Mouse (Mus musculus) adrenal gland, postnatal 0 days (tissue): Measurements from ENCODE around the gene Ankrd13b. TPM values are rescaled to one million over a fixed set of nuclear protein-coding genes. Genes with fewer than 3 reads are reported as not detected.

Experiments used
- polyA plus RNA-seq: library from polyadenylated mRNA; unstranded; fragments of >200 nt; fragmentation: Nextera tagmentation; extraction: Ambion mirVana; gene quantifications from 2 replicates; pipeline ENCODE4 v1.2.1, GENCODE M21; 2015

Gene Ankrd13b
- polyA plus RNA-seq = 4.9 and 11.5 TPM in 2 replicates

DNA sequence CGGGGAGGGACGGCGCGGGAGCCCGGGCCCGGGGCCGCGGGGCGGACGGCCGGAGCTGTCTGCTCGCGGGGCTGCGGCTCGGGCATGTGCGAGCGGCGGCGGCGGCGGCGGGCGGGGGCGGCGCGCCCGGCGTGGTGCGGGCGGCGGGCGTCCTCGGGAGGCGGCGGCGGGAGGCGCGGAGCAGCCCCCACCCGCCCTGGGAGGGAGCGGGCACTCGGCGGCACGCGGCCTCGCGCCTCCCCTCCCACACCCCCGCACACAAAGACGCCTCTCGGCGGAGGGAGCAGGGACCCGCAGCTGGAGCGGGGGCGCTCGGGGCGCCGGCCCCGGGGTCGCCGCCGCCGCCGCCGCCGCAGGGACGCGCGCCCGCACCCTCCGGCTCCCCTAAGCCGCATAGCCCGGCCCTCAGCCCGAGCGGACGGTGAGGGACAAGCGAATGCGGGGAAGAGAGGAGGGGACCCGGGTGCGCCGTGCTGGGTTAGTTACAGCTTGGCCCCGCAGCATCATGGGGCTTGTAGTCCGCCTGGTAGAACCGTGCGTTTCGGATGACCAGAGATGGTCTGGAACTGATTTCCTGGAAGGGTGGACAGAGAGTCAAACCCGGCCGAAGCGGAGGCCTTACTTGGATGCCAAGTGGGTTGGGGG lies at the start of gene Ankrd13b:
Gene Ankrd13b (minus strand): TSS at position 88 of the 645 bp plus-strand sequence.

GRCm38 (mm10) chr11:77519043-77519442 lies 29.6 kb upstream of the Ankrd13b start, which contains the start of gene Gm10392:
Gene Gm10392 (minus strand): TSS chr11:77519198.

GRCm38 (mm10) chr11:77515637-77516552 lies 26.4 kb upstream of the Ankrd13b start, which contains the start of gene Trp53i13:
Gene Trp53i13 (minus strand): TSS chr11:77515980.

DNA sequence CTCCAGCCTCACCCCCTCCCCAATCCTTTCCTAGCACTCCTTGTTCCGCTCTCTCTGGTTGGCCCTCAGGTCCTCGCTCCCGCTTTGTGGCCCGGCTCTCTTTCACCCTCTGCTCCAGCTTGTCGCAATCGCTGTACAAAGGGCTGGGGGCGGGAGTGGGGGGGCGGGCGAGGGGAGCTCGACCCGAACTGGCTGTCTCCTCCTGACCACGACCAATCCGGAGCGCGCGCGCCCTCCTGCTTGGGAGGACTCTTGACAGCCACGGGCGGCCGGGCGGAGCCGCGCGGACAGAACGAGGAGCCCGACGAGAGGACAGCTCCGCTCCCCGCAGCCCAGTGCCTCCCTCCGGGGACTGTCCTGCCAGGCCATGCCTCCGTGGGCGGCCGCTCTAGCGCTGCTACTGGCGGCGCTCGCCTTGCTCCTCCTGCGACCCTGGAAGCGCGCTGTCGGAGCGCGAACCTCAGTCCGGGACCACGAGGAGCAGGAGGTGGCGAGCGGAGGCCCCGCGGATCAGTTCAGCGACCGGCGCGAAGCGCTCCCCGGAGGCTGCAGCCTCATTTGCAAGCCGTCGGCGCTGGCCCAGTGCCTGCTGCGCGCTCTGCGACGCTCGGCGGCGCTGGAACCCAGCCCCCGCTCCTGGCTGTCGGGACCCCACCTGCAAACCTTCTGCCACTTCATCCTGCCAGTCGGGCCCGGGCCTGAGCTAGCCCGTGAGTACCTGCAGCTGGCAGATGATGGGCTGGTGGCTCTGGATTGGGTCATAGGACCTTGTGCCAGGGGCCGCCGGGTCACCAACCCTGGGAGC lies 25.6 kb upstream of the Ankrd13b start, which contains the start of gene Abhd15:
Gene Abhd15 (plus strand): TSS at position 290 of the 805 bp plus-strand sequence.

DNA sequence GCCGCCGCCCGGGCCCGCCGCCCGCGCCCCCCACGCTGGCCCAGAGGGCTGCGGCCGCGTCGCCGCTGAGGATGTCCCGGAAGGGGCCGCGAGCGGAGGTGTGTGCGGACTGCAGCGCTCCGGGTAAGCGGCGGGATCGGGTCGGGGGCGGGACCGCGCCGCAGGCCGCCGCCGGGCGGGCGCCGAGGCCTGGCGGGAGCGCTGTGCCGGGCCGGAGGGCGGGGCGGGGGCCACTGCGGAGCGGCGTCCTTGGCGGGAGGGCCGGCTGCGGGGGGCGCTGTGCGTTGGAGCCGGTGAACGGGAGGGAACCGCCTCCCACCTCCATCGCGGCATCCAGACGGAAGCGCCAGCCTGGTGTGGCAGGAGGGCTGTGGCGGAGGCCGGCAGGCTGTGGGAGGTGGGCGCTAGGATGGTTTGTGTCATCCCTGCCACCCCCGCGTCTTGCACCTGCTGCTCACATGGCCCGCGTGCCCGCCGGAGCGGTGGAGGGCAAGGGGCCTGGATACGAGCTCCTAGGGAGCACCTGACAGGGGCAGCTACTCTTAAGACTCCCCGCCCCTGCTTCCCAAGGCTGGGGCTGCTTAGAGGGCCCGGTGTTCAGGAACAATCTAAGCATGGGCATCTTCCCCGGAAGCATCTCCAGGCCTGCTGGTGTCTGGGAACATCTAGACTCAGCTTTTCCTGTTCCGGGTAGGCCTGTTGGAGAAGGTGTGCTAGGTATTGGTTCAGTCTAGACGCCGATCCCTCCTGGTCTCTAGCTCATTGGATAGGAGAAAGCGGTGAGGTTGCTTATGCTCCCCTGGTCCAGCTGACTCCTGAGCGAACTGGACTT lies 4.2 kb upstream of the Ankrd13b start, which contains the start of gene Git1:
Gene Git1 (plus strand): TSS at position 51 of the 832 bp plus-strand sequence.

DNA sequence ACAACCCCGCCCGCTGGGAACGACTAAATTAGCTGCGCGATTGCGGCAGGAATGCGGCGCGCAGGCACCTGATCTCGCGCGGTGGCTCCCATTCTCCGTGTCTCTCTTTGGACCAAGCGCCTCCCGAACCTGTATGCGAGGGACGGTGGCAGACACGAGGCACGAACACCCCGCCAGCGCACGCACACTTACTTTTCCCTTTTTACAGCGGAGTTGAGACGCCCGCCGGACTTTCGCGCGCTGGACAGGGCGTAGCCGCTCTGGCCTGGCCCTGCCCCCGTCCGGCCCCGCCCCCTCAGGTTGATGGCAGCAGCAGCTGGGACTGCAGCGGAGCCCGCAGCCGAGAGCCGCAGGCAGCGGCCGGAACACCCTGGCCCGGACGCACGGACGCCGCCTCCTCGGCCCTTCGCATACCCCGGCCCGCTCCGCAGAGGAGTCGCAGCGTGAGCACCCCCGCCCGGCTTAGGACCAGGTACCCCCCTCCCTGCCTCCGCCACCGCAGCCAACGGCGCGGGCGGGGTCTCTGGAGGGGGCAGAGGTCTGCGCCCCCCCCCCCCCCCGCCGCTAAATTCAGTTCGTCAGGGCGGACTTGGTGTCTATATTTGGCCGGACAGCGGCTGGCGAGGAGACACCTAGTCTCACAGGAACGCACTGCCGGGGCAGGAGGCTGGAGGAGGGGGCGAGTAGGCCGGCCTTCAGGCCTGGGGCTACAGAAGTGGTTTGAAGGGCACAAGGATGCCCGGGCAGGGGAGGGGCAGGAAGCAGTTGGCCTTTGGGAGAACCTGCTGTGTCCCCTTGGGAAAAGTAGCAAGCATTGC lies 27.0 kb downstream of the Ankrd13b start, which contains the start of gene Coro6:
Gene Coro6 (plus strand): TSS at position 129 of the 818 bp plus-strand sequence.

Other genes starting within 250 kb of the Ankrd13b start
- gene Coro6, start 27.3 kb downstream of the Ankrd13b start, polyA plus RNA-seq = 0.35 and 0.36 TPM in 2 replicates
- 7.8 and 9.7 TPM in 2 replicates for gene Git1, start 3.9 kb upstream of the Ankrd13b start, polyA plus RNA-seq
- 5.8 and 8.4 TPM in 2 replicates for gene Abhd15, start 25.4 kb upstream of the Ankrd13b start, polyA plus RNA-seq
- 20.4 and 24.6 TPM in 2 replicates for gene Trp53i13, start 26.3 kb upstream of the Ankrd13b start, polyA plus RNA-seq
- 0.08 and 0.14 TPM in 2 replicates for gene Gm10392, start 29.5 kb upstream of the Ankrd13b start, polyA plus RNA-seq
- gene Taok1, start 118.1 kb upstream of the Ankrd13b start, polyA plus RNA-seq = 10.7 and 12.3 TPM in 2 replicates
- gene Nufip2, start 196.5 kb upstream of the Ankrd13b start, polyA plus RNA-seq = 2.6 and 4.8 TPM in 2 replicates
- not detected in 2 replicates for gene Cryba1, start 235.6 kb upstream of the Ankrd13b start, polyA plus RNA-seq